Mouse (Mus musculus): ENCODE data around the gene Hdac5. TPM values are rescaled to one million over a fixed set of nuclear protein-coding genes. Genes with fewer than 3 reads are reported as not detected.

Gene Hdac5
- polyA plus RNA-seq, 1 experiment from 2014 or later, result 45.3 TPM

DNA sequence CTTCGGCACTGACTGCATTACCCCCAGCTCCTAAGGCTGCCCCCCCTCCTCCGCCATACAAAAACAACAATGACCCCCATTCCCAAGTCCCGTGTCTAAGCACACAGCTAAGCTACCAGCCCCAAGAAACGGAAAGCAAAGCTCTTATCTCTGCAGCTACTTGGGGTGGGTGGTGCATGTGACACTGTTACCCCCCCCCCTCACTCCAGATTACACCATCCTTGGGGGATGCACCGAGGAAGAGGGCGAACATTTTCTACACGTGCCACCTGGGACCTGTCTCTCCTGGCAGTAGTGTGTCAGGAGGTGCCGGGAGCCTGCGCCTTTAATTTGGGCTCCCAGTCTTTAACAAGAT lies 1.8 kb downstream of the Hdac5 start:
- Histone ChIP-seq H3K27ac (ENCODE audit: low read depth, low read length) (no peak overlapping the region), H3K4me3 (ENCODE audit: low read depth, low read length) (peak overlapping the region; percentile 98), H3K9me3 (replicated peaks; ENCODE audit: control insufficient read depth, low read length) (no peaks in the 10 kb centered on the region), H3K4me2 (peak overlapping the region; percentile 93), H3K4me1 (ENCODE audit: control insufficient read depth, insufficient read depth, low read length) (peaks cover 59% of the 10 kb centered on the region), H3K36me3 (ENCODE audit: control insufficient read depth, insufficient read depth, low read length) (no peaks in the 10 kb centered on the region), H3K9ac (ENCODE audit: low read depth, low read length) (peak overlapping the region; percentile 29), H3K27me3 (ENCODE audit: control insufficient read depth, insufficient read depth, low read length) (no peaks in the 10 kb centered on the region)
- no peak for ATAC-seq (replicated peaks; ENCODE audit: insufficient number of reproducible peaks, low FRiP score, low TSS enrichment)
- 11% methylated on average over 9 of the region's 9 CpGs for WGBS (ENCODE audit: insufficient replicate concordance)

DNA sequence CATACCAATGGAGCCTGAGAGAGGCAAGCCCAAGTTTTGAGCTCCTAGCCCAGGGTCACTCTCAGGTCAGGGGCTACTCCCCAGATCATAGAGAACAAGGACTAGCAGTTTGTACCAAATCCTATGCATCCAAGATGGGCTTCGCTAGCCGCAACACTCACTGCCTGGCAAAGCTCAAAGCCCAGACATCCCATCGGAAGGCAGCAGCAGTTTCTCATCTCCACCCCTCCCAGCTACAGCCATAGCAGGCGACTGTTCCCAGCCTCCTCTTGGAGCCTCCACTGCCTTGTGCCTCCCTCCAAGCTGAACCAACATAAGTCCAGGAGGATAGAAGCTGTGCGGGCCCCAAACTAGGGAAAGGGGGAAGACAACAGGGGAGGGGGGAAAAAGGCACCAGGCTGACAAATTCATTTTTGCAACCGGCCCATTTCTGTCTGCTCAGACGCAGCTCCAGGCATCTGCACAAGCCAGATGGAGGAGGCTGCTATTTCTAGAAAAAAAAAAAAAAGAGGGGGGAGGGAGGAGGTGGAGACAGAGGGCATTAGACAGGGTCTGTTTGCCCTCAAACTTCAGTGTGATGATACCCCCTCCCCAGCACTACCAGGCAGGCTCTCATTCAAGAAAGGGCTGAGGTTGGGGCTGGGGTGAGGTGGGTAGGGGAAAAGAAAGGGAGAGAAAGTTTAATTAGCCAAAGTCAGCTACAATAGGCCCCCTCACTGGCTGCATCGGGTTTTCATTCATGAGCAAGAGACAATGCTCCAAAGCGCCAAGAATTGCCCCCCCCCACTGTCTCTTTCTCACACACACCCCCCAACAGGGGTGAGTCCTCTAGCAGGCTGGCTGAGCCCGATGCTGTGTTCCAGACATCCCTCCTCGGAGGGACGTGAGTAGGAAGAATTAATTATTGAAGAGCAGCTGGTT lies 2.4 kb downstream of the Hdac5 start:
- 20% methylated on average over 12 of the region's 12 CpGs for WGBS (ENCODE audit: insufficient replicate concordance)
- no peaks in the 10 kb centered on the region for H3K36me3 ChIP-seq (ENCODE audit: control insufficient read depth, insufficient read depth, low read length)
- no peak for ATAC-seq (replicated peaks; ENCODE audit: insufficient number of reproducible peaks, low FRiP score, low TSS enrichment)
- peak overlapping the region; percentile 22; the same call in 1 of the 2 replicates for H3K27ac ChIP-seq (ENCODE audit: low read depth, low read length)
- H3K9ac ChIP-seq (ENCODE audit: low read depth, low read length), result peak overlapping the region; percentile 29
- peak overlapping the region; percentile 93 for H3K4me2 ChIP-seq
- H3K4me3 ChIP-seq (ENCODE audit: low read depth, low read length), result peak overlapping the region; percentile 98
- no peaks in the 10 kb centered on the region for H3K27me3 ChIP-seq (ENCODE audit: control insufficient read depth, insufficient read depth, low read length)
- H3K4me1 ChIP-seq (ENCODE audit: control insufficient read depth, insufficient read depth, low read length), result peaks cover 65% of the 10 kb centered on the region
- H3K9me3 ChIP-seq (replicated peaks; ENCODE audit: control insufficient read depth, low read length), result no peaks in the 10 kb centered on the region

DNA sequence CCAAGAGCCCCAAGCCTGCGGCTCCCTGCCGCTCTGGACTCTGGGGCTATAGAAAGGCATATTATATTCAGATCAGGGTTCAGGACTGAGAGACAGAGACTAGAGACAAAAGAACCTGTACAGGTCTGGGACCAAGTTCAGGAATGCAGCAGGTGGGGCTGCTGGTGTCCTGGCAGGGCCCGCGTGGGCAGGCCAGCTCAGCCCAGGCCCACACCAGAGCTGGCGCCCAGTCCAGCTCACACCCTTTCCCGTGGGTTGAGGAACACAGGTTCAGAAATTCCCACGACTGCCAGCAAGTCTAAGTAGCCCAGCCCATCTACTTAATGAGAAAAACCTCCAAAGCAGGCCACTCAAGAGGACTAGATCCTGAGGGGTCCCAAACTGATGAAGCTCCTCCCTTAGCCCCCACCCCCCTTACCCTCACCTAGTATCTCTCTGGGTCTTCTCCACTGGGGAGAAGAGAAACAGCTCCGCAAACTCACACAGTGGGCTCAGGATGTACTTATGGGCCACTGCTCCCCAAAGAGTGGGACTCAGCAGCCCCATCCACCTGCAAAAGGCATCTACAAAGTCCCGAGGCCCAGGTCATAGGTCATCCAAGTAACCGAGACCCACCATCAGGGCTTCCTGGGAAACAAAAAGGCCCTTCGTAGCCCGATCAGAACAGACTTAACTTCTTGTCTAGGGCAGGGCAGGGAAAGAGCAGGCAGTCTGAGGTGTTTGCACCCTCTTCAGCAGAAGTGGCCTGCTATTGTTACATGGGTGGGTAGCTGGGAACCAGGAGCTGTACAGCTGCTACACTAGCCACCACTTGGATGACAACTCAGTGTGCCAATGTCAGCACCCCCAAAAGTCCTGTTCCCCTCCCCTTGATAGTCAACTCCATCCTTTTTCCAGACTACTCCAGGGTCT lies 3.6 kb downstream of the Hdac5 start:
- Histone ChIP-seq H3K4me3 (ENCODE audit: low read depth, low read length) (no peak overlapping the region), H3K9ac (ENCODE audit: low read depth, low read length) (no peak overlapping the region), H3K9me3 (replicated peaks; ENCODE audit: control insufficient read depth, low read length) (no peaks in the 10 kb centered on the region), H3K27ac (ENCODE audit: low read depth, low read length) (no peak overlapping the region), H3K27me3 (ENCODE audit: control insufficient read depth, insufficient read depth, low read length) (no peaks in the 10 kb centered on the region), H3K4me2 (peak overlapping the region; percentile 93; the same call in 1 of the 2 replicates), H3K4me1 (ENCODE audit: control insufficient read depth, insufficient read depth, low read length) (peaks cover 76% of the 10 kb centered on the region), H3K36me3 (ENCODE audit: control insufficient read depth, insufficient read depth, low read length) (no peaks in the 10 kb centered on the region)
- 67% methylated on average over 12 of the region's 12 CpGs for WGBS (ENCODE audit: insufficient replicate concordance)
- no peak for ATAC-seq (replicated peaks; ENCODE audit: insufficient number of reproducible peaks, low FRiP score, low TSS enrichment)

DNA sequence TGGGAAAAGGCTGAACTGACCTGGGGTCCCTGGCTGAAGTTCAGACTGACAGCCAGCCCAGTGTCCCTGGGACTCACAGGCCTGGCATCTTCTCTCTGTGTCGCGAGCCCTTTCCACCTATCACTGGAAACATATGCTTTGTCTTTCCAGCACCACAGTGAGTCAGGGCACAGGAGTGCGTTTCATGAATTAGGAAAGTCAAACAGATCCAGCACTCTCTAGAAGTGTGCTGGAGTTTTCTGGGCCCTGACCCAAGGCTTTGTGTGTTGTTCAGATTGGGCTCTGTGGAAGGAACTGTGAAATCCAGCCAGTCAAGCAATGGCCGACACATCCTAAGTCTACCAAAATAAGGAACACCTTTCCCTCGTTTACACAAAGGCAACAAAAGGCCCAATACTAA lies 4.7 kb downstream of the Hdac5 start:
- Histone ChIP-seq H3K9me3 (replicated peaks; ENCODE audit: control insufficient read depth, low read length) (no peaks in the 10 kb centered on the region), H3K9ac (ENCODE audit: low read depth, low read length) (peak overlapping the region; percentile 58; the same call in 1 of the 2 replicates), H3K27me3 (ENCODE audit: control insufficient read depth, insufficient read depth, low read length) (no peaks in the 10 kb centered on the region), H3K4me2 (peak overlapping the region; percentile 67), H3K36me3 (ENCODE audit: control insufficient read depth, insufficient read depth, low read length) (no peaks in the 10 kb centered on the region), H3K4me3 (ENCODE audit: low read depth, low read length) (no peak overlapping the region), H3K4me1 (ENCODE audit: control insufficient read depth, insufficient read depth, low read length) (peaks cover 85% of the 10 kb centered on the region), H3K27ac (ENCODE audit: low read depth, low read length) (no peak overlapping the region)
- 75% methylated on average over 5 of the region's 5 CpGs for WGBS (ENCODE audit: insufficient replicate concordance)
- ATAC-seq (replicated peaks; ENCODE audit: insufficient number of reproducible peaks, low FRiP score, low TSS enrichment), result no peak

DNA sequence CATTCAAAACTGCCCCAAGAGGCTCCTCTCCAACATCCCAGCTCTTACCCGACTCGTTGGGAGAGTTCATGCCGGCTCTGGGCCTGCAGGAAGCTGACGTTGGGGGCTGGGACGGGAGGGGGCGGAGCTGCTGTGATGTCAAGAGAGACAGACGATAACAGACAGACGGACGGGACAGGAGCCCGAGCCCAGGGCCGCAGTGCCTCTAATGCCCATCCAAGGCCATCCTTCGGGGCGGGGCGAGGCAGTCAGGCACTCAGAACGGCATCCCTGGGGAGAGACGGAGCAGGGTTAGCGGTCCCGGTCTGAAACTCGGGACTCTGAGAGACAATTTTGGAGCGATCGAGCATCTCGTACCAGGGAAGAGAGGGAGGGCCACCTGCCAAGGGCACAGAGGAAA lies 5.3 kb downstream of the Hdac5 start:
- Histone ChIP-seq H3K36me3 (ENCODE audit: control insufficient read depth, insufficient read depth, low read length) (no peaks in the 10 kb centered on the region), H3K27ac (ENCODE audit: low read depth, low read length) (no peak overlapping the region), H3K27me3 (ENCODE audit: control insufficient read depth, insufficient read depth, low read length) (no peaks in the 10 kb centered on the region), H3K4me1 (ENCODE audit: control insufficient read depth, insufficient read depth, low read length) (peaks cover 90% of the 10 kb centered on the region), H3K4me2 (peak overlapping the region; percentile 67), H3K4me3 (ENCODE audit: low read depth, low read length) (peak overlapping the region; percentile 25), H3K9ac (ENCODE audit: low read depth, low read length) (peak overlapping the region; percentile 58), H3K9me3 (replicated peaks; ENCODE audit: control insufficient read depth, low read length) (no peaks in the 10 kb centered on the region)
- ATAC-seq (replicated peaks; ENCODE audit: insufficient number of reproducible peaks, low FRiP score, low TSS enrichment), result no peak
- WGBS (ENCODE audit: insufficient replicate concordance), result 2% methylated on average over 22 of the region's 22 CpGs

DNA sequence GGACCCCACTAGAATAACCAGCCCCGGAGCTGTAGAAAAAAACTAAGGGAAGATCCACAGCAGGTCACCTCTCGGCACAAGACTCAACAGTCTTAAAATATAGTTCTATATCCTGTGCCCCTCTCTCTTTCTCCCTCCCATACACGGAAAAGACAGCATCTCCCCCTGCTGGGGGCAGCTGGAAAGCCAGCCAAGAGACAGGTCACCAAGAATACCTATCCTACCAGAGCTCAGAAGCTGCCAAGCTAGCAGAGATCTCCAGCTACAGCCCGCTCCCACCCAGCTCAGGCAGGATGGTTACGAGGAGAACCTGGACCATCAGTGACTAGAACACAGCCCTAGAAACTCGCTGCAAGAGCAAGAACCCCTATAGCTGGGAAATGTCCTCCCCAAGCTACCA lies 6.8 kb downstream of the Hdac5 start:
- Histone ChIP-seq H3K9me3 (replicated peaks; ENCODE audit: control insufficient read depth, low read length) (no peaks in the 10 kb centered on the region), H3K27ac (ENCODE audit: low read depth, low read length) (0 out of 2 replicates have a peak overlapping the region, but pooled peaks have one; percentile 16), H3K4me2 (0 out of 2 replicates have a peak overlapping the region, but pooled peaks have one; percentile 7), H3K36me3 (ENCODE audit: control insufficient read depth, insufficient read depth, low read length) (no peaks in the 10 kb centered on the region), H3K9ac (ENCODE audit: low read depth, low read length) (peak overlapping the region; percentile 12; the same call in 1 of the 2 replicates), H3K4me1 (ENCODE audit: control insufficient read depth, insufficient read depth, low read length) (peaks cover 90% of the 10 kb centered on the region), H3K4me3 (ENCODE audit: low read depth, low read length) (no peak overlapping the region), H3K27me3 (ENCODE audit: control insufficient read depth, insufficient read depth, low read length) (no peaks in the 10 kb centered on the region)
- WGBS (ENCODE audit: insufficient replicate concordance), result 29% methylated on average over 6 of the region's 6 CpGs
- no peak for ATAC-seq (replicated peaks; ENCODE audit: insufficient number of reproducible peaks, low FRiP score, low TSS enrichment)

DNA sequence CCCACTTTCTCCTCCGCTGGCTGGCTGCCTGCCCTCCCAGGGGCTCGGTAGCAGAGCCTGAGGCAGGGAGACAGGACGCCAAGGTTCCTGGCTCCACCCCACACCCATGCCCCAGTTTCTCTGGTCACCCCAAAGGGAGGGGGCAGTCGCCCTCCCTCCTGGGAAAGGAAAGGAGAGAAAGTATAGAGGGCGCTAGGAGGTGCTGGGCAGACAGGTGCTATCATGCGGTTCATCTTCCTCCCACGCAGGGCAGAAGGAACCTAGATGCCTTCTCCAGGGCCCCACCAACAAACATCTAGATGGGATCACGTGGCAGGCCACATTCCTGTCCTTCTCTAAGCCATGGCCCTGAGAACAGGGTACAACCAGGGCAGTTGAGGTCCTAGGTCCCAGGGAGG lies 8.0 kb downstream of the Hdac5 start:
- Histone ChIP-seq H3K36me3 (ENCODE audit: control insufficient read depth, insufficient read depth, low read length) (no peaks in the 10 kb centered on the region), H3K4me3 (ENCODE audit: low read depth, low read length) (no peak overlapping the region), H3K4me2 (no peak overlapping the region), H3K4me1 (ENCODE audit: control insufficient read depth, insufficient read depth, low read length) (peaks cover 89% of the 10 kb centered on the region), H3K9me3 (replicated peaks; ENCODE audit: control insufficient read depth, low read length) (no peaks in the 10 kb centered on the region), H3K27me3 (ENCODE audit: control insufficient read depth, insufficient read depth, low read length) (no peaks in the 10 kb centered on the region), H3K27ac (ENCODE audit: low read depth, low read length) (no peak overlapping the region), H3K9ac (ENCODE audit: low read depth, low read length) (no peak overlapping the region)
- 70% methylated on average over 8 of the region's 8 CpGs for WGBS (ENCODE audit: insufficient replicate concordance)
- no peak for ATAC-seq (replicated peaks; ENCODE audit: insufficient number of reproducible peaks, low FRiP score, low TSS enrichment)

DNA sequence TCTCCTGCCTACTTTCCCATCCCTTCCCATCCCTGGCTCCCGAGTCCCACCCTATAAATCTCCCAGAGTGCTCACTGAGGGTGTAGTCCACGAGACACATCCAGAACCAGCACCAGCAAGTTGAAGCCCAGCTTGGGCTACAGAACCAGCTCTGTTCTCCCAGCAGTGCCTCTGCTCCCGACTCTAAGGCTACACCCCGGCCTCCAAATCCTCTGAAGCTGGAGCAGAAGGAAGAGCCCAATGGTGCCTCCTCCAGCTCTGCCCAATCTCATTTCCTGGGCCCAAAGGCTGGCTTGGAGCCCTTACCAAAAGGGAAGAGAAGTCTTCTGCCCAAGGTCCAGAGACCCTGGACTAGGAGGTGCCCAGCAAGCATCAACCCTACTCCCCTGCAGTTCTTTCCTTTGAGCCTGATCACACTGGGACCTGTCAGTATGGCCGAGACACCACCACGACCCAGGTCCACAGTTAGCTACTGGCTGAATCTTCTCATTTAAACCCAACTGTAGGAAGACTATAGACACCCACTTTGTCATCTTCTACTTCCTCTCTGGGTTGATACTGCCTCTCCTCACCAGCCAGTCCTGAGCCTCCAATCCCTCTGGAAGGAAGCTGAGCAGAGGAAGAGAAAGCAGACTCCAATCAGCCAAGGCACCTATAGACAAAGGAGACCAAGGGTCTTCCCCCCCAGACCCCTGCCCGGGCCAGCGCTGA lies 8.6 kb downstream of the Hdac5 start:
- H3K9ac ChIP-seq (ENCODE audit: low read depth, low read length), result no peak overlapping the region
- H3K36me3 ChIP-seq (ENCODE audit: control insufficient read depth, insufficient read depth, low read length), result no peaks in the 10 kb centered on the region
- no peaks in the 10 kb centered on the region for H3K9me3 ChIP-seq (replicated peaks; ENCODE audit: control insufficient read depth, low read length)
- H3K27me3 ChIP-seq (ENCODE audit: control insufficient read depth, insufficient read depth, low read length), result no peaks in the 10 kb centered on the region
- 83% methylated on average over 8 of the region's 8 CpGs for WGBS (ENCODE audit: insufficient replicate concordance)
- no peak for ATAC-seq (replicated peaks; ENCODE audit: insufficient number of reproducible peaks, low FRiP score, low TSS enrichment)
- peaks cover 88% of the 10 kb centered on the region for H3K4me1 ChIP-seq (ENCODE audit: control insufficient read depth, insufficient read depth, low read length)
- no peak overlapping the region for H3K4me2 ChIP-seq
- H3K27ac ChIP-seq (ENCODE audit: low read depth, low read length), result no peak overlapping the region
- H3K4me3 ChIP-seq (ENCODE audit: low read depth, low read length), result no peak overlapping the region

Measured in heart, embryonic 11.5 days (tissue).